Mouse (Mus musculus) limb, embryonic 11.5 days (tissue): ENCODE results near the gene Olfr56. TPM values are rescaled to one million over a fixed set of nuclear protein-coding genes. Genes with fewer than 3 reads are reported as not detected.
"Not testable (repeated sequence)": the region's sequence is repeated elsewhere in the genome, so short reads cannot be mapped to it uniquely, and the experiment has no call there.

ENCODE experiments used
- ATAC-seq: fragments of 200-750 bp; cut with Nextera tagmentation; 2 replicates; pipeline ENCODE4 v1.8.0; 2017; ENCODE audit warnings: low read depth; ENCODE audit not compliant: insufficient number of reproducible peaks, low FRiP score, low TSS enrichment
- DNase-seq: peaks from one replicate; pipeline ENCODE4 v3.0.0-alpha.2; 2015; ENCODE audit warnings: low spot score
- H3K27ac ChIP-seq: fragments of 300-500 bp; sonication (generic); replicated peaks from 2 replicates; pipeline ENCODE4 v1.5.1; 2014; ENCODE audit warnings: low read depth, mild to moderate bottlenecking, low read length
- H3K27me3 ChIP-seq: fragments of 300-500 bp; sonication (generic); 2 replicates; pipeline ENCODE4 v1.6.1; 2014; ENCODE audit warnings: mild to moderate bottlenecking, low read length, mixed read lengths; ENCODE audit not compliant: control insufficient read depth, insufficient read depth
- H3K36me3 ChIP-seq: fragments of 300-500 bp; sonication (generic); 2 replicates; pipeline ENCODE4 v1.6.1; 2014; ENCODE audit warnings: mild to moderate bottlenecking, low read length, moderate library complexity, mixed read lengths; ENCODE audit not compliant: control insufficient read depth, insufficient read depth
- H3K4me1 ChIP-seq: fragments of 300-500 bp; sonication (generic); 2 replicates; pipeline ENCODE4 v1.6.1; 2014; ENCODE audit warnings: low read length, mixed read lengths; ENCODE audit not compliant: control insufficient read depth, insufficient read depth
- H3K4me2 ChIP-seq: fragments of 300-500 bp; sonication (generic); 2 replicates; pipeline ENCODE4 v1.6.1; 2014; ENCODE audit warnings: low read depth, mild to moderate bottlenecking, moderate library complexity; ENCODE audit not compliant: severe bottlenecking
- H3K4me3 ChIP-seq: fragments of 300-500 bp; sonication (generic); 2 replicates; pipeline ENCODE4 v1.5.1; 2014; ENCODE audit warnings: low read depth, low read length
- H3K9ac ChIP-seq: fragments of 300-500 bp; sonication (generic); 2 replicates; pipeline ENCODE4 v1.6.1; 2014; ENCODE audit warnings: mild to moderate bottlenecking, low read length
- H3K9me3 ChIP-seq: fragments of 300-500 bp; sonication (generic); 2 replicates; pipeline ENCODE4 v1.6.1; 2016; ENCODE audit warnings: low read length; ENCODE audit not compliant: control insufficient read depth
- WGBS: fragments of 180-500 bp; shearing (Covaris S2); extraction: QIAGEN DNeasy Blood & Tissue Kit; methylation state at CpG from one replicate; pipeline ENCODE4 v1.1.7; 2014; 5-methylcytosine and 5-hydroxymethylcytosine counted together
- polyA plus RNA-seq: library from polyadenylated mRNA; unstranded; fragments of >200 nt; fragmentation: Nextera tagmentation; extraction: Ambion mirVana; gene quantifications from 2 replicates; pipeline ENCODE4 v1.2.1, GENCODE M21; 2014

Olfr56 gene
- polyA plus RNA-seq, 1 experiment from 2014 or later, result not detected

- ATAC-seq, H3K4me1 ChIP-seq, DNase-seq, H3K4me3 ChIP-seq, H3K36me3 ChIP-seq, H3K4me2 ChIP-seq, H3K9ac ChIP-seq, H3K27ac ChIP-seq, H3K9me3 ChIP-seq, H3K27me3 ChIP-seq: not testable (repeated sequence)
- WGBS, result no CpG with 5 or more reads among the region's 3 CpGs
Observed at GRCm38 (mm10) chr11:48982848-48983247, 4.2 kb downstream of the Olfr56 start.

DNA sequence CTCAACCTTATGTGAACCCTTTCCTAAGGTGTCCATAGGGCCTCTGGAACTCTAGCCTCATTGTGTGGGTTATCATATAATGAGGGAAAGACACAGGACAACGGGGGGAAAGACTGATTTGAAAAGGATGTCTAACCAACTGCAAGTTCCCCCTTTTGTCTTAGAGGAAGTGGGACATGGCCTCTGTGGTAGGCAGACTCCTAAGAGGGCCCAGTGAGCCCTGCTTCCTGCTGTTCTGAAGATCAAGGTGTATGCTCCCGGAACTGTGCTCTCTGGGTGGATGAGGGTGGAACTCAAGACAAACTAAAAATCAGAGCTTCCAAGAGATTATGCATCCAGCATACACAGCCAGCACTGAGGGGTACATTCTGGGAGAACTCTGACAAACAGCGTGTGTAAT lies 9.5 kb downstream of the Olfr56 start:
- not testable (repeated sequence) for DNase-seq, H3K27me3 ChIP-seq, H3K27ac ChIP-seq, ATAC-seq, H3K9me3 ChIP-seq, H3K36me3 ChIP-seq, H3K4me3 ChIP-seq, H3K4me1 ChIP-seq, H3K4me2 ChIP-seq, H3K9ac ChIP-seq
- 79% methylated on average over 2 of the region's 3 CpGs for WGBS

DNA sequence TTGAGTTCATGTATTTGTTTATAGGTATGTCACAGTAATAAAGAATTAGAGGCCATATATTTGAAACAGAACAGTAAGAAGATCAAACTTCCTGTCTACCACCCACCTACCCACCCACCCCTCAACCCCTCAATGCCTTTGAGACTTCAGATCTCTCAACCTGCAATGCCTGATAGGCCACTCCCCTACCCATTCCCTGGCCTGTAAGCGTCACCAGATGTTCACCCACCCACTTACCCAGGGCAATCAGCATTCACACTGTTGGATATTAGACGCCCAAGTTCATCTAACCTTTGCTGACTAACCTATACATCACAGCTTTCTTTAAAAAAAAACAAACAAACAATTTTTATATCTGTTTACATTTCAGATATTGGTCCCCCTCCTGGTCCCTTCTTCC lies 11.3 kb downstream of the Olfr56 start:
- H3K27ac ChIP-seq, H3K9me3 ChIP-seq, H3K9ac ChIP-seq, H3K4me3 ChIP-seq, H3K36me3 ChIP-seq, H3K4me1 ChIP-seq, H3K27me3 ChIP-seq, ATAC-seq, DNase-seq, H3K4me2 ChIP-seq: not testable (repeated sequence)
- WGBS, result 48% methylated on average over 1 of the region's 2 CpGs

DNA sequence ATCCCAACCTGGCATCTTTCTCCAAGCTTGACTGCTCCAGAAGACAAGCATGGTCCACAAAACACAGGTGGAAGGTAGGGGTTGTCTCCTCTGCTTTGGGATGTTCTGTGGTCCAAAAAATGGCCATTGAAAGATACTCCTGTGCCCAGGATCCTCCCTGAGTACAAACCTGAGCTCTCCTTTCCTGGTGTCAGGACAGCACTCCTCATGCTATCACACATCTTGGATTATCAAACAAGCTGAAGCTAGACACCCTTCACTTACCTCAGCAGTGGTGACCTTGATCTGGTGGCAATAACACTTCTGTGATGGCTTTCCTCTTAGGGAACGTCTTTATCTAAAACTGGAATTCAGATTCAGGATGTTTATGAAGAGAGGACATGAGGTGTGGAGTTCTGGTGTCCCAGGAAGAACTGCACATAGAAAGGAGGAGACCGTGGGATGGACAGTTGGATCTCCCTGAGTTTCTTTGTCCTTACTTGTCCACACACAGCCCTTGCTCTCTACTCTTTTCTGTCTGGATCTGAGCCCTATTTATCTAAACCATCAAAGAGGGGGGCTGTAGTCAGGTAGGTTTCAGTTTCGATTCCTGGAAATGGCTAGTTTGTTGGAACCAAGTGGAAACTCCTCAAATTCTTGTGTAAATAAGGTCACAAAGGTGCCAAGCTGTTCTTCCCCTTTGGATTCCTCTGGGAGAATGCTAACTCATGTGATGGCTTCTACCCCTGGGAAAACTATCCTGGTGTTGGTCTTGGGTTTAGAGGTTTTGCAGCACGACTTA lies 13.2 kb downstream of the Olfr56 start, which contains the start of gene Gm12185:
Gm12185 (minus strand) TSS at position 487 of the 781 bp plus-strand sequence.
- 60% methylated on average over 4 of the region's 4 CpGs for WGBS
- H3K4me2 ChIP-seq, H3K4me1 ChIP-seq, H3K9me3 ChIP-seq, ATAC-seq, H3K36me3 ChIP-seq, H3K27ac ChIP-seq, H3K4me3 ChIP-seq, DNase-seq, H3K9ac ChIP-seq, H3K27me3 ChIP-seq: not testable (repeated sequence)

DNA sequence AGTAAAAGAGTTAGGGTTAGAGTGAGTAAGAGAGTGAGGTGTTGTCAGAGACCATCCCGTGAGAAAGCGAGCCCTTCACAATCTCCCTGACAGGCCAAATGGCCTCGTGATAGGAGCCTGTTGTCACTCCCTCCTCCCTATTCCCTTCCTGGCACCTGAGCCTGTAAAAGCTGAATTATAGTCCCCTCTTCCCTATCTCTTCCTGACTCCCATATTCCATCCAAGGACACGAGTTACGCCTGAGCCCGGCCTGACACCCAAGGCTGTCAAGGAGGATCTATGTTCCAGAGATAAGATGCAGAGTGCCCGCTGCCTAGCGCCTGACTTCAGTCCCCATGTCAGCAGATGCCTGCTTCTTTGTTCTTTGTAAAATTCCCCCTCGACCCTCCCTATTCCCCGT lies 14.6 kb downstream of the Olfr56 start:
- WGBS, result 19% methylated on average over 10 of the region's 10 CpGs
- H3K27ac ChIP-seq, H3K4me1 ChIP-seq, H3K4me3 ChIP-seq, H3K27me3 ChIP-seq, ATAC-seq, DNase-seq, H3K36me3 ChIP-seq, H3K4me2 ChIP-seq, H3K9ac ChIP-seq, H3K9me3 ChIP-seq: not testable (repeated sequence)

DNA sequence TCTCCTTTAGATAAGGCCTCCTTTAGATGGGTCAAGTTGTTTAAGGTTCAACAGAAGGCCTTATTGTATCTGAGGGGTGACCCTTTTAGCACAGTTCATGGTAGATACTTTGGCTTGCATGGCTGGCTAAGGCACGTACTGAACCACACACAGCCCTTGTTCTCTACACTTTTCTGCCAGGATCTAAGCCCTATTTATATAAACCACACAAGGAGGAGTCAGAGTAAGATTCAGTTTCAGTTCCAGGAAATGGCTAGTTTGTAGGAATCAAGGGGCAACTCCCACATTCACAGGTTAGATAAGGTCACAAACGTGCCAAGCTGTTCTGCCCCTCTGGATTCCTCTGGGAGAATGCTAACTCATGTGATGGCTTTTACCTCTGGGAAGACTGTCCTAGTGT lies 15.3 kb downstream of the Olfr56 start, which contains the start of gene Tgtp1:
Tgtp1 (minus strand) TSS at position 155 of the 400 bp plus-strand sequence.
- H3K4me2 ChIP-seq, H3K27me3 ChIP-seq, H3K36me3 ChIP-seq, ATAC-seq, DNase-seq, H3K9ac ChIP-seq, H3K4me3 ChIP-seq, H3K4me1 ChIP-seq, H3K9me3 ChIP-seq, H3K27ac ChIP-seq: not testable (repeated sequence)
- 60% methylated on average over 2 of the region's 2 CpGs for WGBS

GRCm38 (mm10) chr11:49000411-49000810 lies 21.7 kb downstream of the Olfr56 start:
- H3K9me3 ChIP-seq, H3K36me3 ChIP-seq, H3K27ac ChIP-seq, H3K27me3 ChIP-seq, H3K4me3 ChIP-seq, H3K9ac ChIP-seq, H3K4me1 ChIP-seq, H3K4me2 ChIP-seq, DNase-seq, ATAC-seq: not testable (repeated sequence)
- 76% methylated on average over 1 of the region's 1 CpGs for WGBS

DNA sequence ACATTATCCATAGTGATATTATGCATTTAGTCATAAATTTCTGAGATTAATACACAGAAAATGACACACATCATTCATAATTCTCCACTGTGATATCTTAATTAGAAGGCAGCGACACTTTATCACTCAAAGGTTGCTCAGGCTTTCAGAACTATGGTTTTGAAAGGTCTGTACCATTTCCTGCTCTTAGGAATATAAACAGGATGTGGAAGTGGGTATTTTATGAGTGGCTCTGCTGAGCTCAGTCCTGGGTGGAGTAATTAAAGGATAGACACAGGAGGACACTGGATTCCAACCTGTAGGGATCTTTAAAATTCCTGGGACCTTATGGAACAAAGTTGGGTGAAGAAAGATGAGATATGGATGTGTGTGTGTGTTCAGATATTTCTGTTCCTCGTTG lies 27.6 kb downstream of the Olfr56 start:
- DNase-seq, result not testable (repeated sequence)
- 73% methylated on average over 2 of the region's 2 CpGs for WGBS

More for the DNA sequence above, 27.6 kb downstream of the Olfr56 start:
- H3K36me3 ChIP-seq, H3K4me2 ChIP-seq, H3K9ac ChIP-seq, H3K27ac ChIP-seq, H3K4me3 ChIP-seq, ATAC-seq, H3K9me3 ChIP-seq, H3K4me1 ChIP-seq, H3K27me3 ChIP-seq: not testable (repeated sequence)
